Mouse (Mus musculus) embryonic facial prominence, embryonic 11.5 days (tissue): Measurements from ENCODE around the gene Spice1. TPM values are rescaled to one million over a fixed set of nuclear protein-coding genes. Genes with fewer than 3 reads are reported as not detected.

Source experiments
- ATAC-seq: fragments of 200-750 bp; cut with Nextera tagmentation; replicated peaks from 2 replicates; pipeline ENCODE4 v1.8.0; 2017; ENCODE audit warnings: low read depth; ENCODE audit not compliant: insufficient number of reproducible peaks, low FRiP score, low TSS enrichment
- DNase-seq: peaks from one replicate; pipeline ENCODE4 v3.0.0-alpha.2; 2015; ENCODE audit warnings: low spot score
- H3K27ac ChIP-seq: fragments of 300-500 bp; sonication (generic); replicated peaks from 2 replicates; pipeline ENCODE4 v1.5.1; 2014; ENCODE audit warnings: mild to moderate bottlenecking, low read depth, low read length, control low read depth
- H3K27me3 ChIP-seq: fragments of 300-500 bp; sonication (generic); 2 replicates; pipeline ENCODE4 v1.6.1; 2014; ENCODE audit warnings: mild to moderate bottlenecking, low read length, moderate library complexity, mixed read lengths; ENCODE audit not compliant: control insufficient read depth, insufficient read depth
- H3K36me3 ChIP-seq: fragments of 300-500 bp; sonication (generic); replicated peaks from 2 replicates; pipeline ENCODE4 v1.6.1; 2014; ENCODE audit warnings: low read depth, mild to moderate bottlenecking, low read length, moderate library complexity, mixed read lengths; ENCODE audit not compliant: control insufficient read depth, insufficient read depth
- H3K4me1 ChIP-seq: fragments of 300-500 bp; sonication (generic); 2 replicates; pipeline ENCODE4 v1.6.1; 2014; ENCODE audit warnings: low read length, mixed read lengths; ENCODE audit not compliant: control insufficient read depth, insufficient read depth
- H3K4me2 ChIP-seq: fragments of 300-500 bp; sonication (generic); 2 replicates; pipeline ENCODE4 v1.6.1; 2014; ENCODE audit warnings: low read depth, mild to moderate bottlenecking, control low read depth, low read length, moderate library complexity
- H3K4me3 ChIP-seq: fragments of 300-500 bp; sonication (generic); 2 replicates; pipeline ENCODE4 v1.5.1; 2014; ENCODE audit warnings: low read depth, low read length, control low read depth
- H3K9ac ChIP-seq: fragments of 300-500 bp; sonication (generic); replicated peaks from 2 replicates; pipeline ENCODE4 v1.6.1; 2014; ENCODE audit warnings: mild to moderate bottlenecking, control low read depth, low read length
- H3K9me3 ChIP-seq: fragments of 300-500 bp; sonication (generic); replicated peaks from 2 replicates; pipeline ENCODE4 v1.6.1; 2016; ENCODE audit warnings: mild to moderate bottlenecking, low read length, inconsistent platforms, mixed read lengths; ENCODE audit not compliant: control insufficient read depth
- WGBS: fragments of 180-500 bp; shearing (Covaris S2); extraction: QIAGEN DNeasy Blood & Tissue Kit; methylation state at CpG from one replicate; pipeline ENCODE4 v1.1.7; 2014; 5-methylcytosine and 5-hydroxymethylcytosine counted together
- polyA plus RNA-seq: library from polyadenylated mRNA; unstranded; fragments of >200 nt; fragmentation: Nextera tagmentation; extraction: Ambion mirVana; gene quantifications from 2 replicates; pipeline ENCODE4 v1.2.1, GENCODE M21; 2014

The Spice1 gene
- polyA plus RNA-seq, 1 experiment from 2014 or later = 32.4 TPM

DNA sequence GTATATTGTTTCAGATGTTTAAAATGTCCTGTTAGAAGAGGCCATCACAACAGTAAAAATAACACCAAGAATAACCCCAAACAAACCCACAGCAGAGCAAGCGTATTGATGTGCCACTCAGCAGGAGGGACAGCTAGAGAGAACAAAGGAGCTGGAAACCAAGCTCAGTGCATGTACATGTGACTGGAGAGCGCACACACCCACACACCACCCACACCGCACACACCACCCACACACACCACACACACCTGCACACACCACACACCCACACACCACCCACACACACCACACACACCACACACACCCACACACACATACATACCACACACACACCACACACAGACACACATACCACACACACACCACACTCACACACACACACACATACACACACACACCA, 26.7 kb upstream of the Spice1 start:
- Histone ChIP-seq H3K36me3 (no peaks in the 10 kb centered on the region), H3K9me3 (no peaks in the 10 kb centered on the region), H3K4me1 (no peaks in the 10 kb centered on the region), H3K4me2 (no peak overlapping the region), H3K27ac (no peak overlapping the region), H3K4me3 (no peak overlapping the region), H3K9ac (no peak overlapping the region), H3K27me3 (no peaks in the 10 kb centered on the region)
- 80% methylated on average over 3 of the region's 3 CpGs for WGBS
- ATAC-seq = no peak
- no peak for DNase-seq

DNA sequence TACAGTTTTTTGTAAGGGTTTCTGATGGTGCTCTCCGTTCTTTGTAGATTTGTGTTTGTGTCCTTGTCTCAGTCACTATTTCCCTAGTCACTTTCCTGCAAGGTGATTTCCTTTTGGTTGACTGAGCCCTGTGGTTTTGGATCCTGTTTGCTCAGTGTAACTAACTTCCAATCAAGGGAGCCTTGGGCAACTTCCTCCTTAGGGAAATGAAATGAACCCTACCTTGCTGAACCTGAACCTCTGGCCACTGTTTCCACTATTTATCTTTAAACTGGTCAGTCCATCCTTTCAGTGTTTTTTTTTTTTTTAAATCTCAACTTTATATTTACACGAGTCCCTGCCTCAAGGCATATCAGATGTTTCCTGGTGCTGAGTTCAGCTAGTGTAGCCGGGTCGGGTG, 18.3 kb upstream of the Spice1 start:
- 45% methylated on average over 4 of the region's 4 CpGs for WGBS
- no peak overlapping the region for H3K9ac ChIP-seq
- H3K4me1 ChIP-seq = peaks cover 2% of the 10 kb centered on the region
- ATAC-seq = no peak
- DNase-seq = no peak
- H3K4me3 ChIP-seq = no peak overlapping the region
- no peak overlapping the region for H3K4me2 ChIP-seq
- H3K27me3 ChIP-seq = peaks cover under 1% of the 10 kb centered on the region; the same call in 1 of the 2 replicates
- H3K9me3 ChIP-seq = no peaks in the 10 kb centered on the region; the same call in 1 of the 2 replicates
- no peak overlapping the region for H3K27ac ChIP-seq
- no peaks in the 10 kb centered on the region for H3K36me3 ChIP-seq

DNA sequence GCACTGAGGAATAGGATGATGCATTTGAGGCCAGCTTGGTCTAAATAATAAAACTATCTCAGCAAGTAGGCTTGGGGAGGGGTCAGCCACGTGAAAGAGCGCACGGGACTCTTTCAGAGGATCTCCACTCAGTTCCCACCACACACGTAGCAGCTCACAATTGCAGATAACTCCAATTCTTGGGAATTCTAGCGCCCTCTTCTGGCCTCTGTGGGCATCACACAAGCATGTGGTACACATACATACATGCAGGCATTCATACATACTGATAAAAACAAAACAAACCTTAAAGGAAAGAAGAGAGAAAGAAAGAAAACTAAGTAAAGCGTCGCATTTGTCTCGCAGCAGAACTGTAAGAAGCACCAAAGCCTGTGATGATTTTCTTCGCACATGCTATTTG, 16.3 kb upstream of the Spice1 start:
- H3K9ac ChIP-seq = no peak overlapping the region
- no peak for ATAC-seq
- no peak overlapping the region for H3K4me2 ChIP-seq
- peaks cover 2% of the 10 kb centered on the region for H3K4me1 ChIP-seq
- no peak overlapping the region for H3K27ac ChIP-seq
- no peak overlapping the region for H3K4me3 ChIP-seq
- no peaks in the 10 kb centered on the region for H3K36me3 ChIP-seq
- no peaks in the 10 kb centered on the region; the same call in 1 of the 2 replicates for H3K9me3 ChIP-seq
- no peak for DNase-seq
- WGBS = 76% methylated on average over 9 of the region's 9 CpGs
- peaks cover 4% of the 10 kb centered on the region; the same call in 1 of the 2 replicates for H3K27me3 ChIP-seq

DNA sequence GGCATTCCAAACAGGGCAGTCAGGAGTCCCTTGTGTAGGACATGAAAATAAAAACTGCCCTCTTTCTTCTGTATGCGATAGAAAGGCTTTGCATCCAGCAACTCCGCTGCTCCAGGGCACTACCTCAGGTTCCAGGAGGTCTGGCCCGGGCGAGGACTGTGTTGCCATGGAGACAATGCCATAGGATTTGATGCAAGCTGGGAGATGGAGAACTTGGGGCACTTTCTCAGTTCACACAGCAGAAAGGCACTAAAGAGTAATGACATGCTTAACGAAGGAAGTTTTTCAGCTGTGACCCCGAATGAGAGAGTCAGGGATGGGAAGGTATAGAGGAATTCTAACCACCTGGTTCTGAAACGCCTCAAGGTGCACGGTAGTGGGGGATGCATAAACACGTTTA, 15.8 kb upstream of the Spice1 start:
- H3K27me3 ChIP-seq = peaks cover 4% of the 10 kb centered on the region; the same call in 1 of the 2 replicates
- DNase-seq (peak; percentile 12), ATAC-seq (no peak)
- 16% methylated on average over 9 of the region's 9 CpGs for whole genome bisulfite sequencing
- H3K4me2 ChIP-seq = no peak overlapping the region
- peaks cover 2% of the 10 kb centered on the region for H3K4me1 ChIP-seq
- H3K9me3 ChIP-seq = no peaks in the 10 kb centered on the region; the same call in 1 of the 2 replicates
- no peaks in the 10 kb centered on the region for H3K36me3 ChIP-seq
- no peak overlapping the region for H3K4me3 ChIP-seq
- H3K9ac ChIP-seq = no peak overlapping the region
- H3K27ac ChIP-seq = no peak overlapping the region

DNA sequence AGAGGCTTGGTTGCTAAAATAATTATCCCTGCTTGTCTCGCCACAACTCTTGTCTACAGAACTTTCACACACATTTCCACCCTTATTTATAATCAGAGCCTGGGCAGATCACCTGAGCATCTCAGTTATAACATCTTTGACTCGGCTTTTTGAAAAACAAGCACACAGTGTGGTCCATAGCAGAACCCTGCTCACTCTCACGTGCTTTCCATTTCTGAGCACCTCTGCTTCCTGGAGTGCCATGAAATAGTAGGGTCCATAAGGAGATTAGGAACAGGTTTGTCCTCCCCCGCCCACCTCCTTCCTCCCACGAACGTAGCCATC, 15.3 kb upstream of the Spice1 start:
- WGBS = 14% methylated on average over 6 of the region's 6 CpGs
- H3K9me3 ChIP-seq = no peaks in the 10 kb centered on the region; the same call in 1 of the 2 replicates
- peaks cover 2% of the 10 kb centered on the region for H3K4me1 ChIP-seq
- ATAC-seq (no peak), DNase-seq (no peak)
- H3K36me3 ChIP-seq = no peaks in the 10 kb centered on the region
- H3K9ac ChIP-seq = peak overlapping the region; percentile 46; the same call in 1 of the 2 replicates
- H3K4me3 ChIP-seq = peak overlapping the region; percentile 59
- peaks cover 4% of the 10 kb centered on the region; the same call in 1 of the 2 replicates for H3K27me3 ChIP-seq
- H3K4me2 ChIP-seq = peak overlapping the region; percentile 95
- no peak overlapping the region for H3K27ac ChIP-seq

DNA sequence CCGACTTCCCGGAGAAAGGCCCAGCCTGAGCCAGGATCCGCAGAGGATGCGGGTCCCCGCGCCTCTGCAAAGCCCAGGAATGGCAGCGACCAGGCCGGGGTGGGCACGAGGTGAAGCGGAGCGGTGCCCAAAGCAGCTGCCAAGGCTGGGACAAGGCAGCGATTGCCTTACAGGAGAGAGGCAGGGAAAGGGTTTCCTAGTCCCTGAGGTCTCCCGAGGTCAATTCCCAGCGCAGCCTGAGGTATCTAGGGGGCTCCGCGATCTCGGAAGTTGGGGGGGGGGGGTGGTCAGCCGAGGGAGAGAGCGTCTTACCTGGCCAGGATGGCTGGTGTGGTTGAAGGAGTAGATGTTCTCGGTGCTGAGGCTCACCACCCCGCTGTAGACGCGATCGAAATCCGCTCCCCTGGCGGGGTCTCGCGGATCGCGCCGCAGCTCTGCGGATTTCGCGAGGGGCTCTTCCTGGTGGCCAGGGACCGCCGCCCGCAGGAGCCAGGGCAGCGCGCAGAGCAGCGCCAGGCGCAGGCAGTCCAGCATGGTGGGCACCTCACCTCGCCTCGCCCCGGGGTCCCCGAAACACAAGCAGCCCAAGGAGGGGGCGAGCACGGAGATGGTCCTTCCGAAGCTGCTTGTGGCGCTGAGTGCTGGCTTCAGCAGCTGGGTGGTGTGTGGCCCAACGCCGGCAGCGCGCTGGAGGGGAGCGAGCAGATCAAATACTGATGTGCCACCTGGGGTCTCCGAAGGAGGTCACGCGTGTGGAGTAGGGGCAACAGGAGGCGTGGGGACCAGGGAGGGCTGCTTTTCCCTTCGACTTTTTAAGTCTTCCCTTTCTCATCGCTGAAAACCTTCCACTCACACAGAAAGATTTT, 14.7 kb upstream of the Spice1 start:
- H3K27me3 ChIP-seq = peaks cover 4% of the 10 kb centered on the region; the same call in 1 of the 2 replicates
- no peak overlapping the region for H3K27ac ChIP-seq
- under 1% methylated on average over 60 of the region's 60 CpGs for WGBS
- no peaks in the 10 kb centered on the region for H3K36me3 ChIP-seq
- peak overlapping the region; percentile 59 for H3K4me3 ChIP-seq
- H3K9me3 ChIP-seq = no peaks in the 10 kb centered on the region; the same call in 1 of the 2 replicates
- DNase-seq = peak; percentile 45
- peak; percentile 56; the same call in 1 of the 2 replicates for ATAC-seq
- H3K4me1 ChIP-seq = peaks cover 2% of the 10 kb centered on the region
- H3K9ac ChIP-seq = peak overlapping the region; percentile 46
- peak overlapping the region; percentile 95 for H3K4me2 ChIP-seq

DNA sequence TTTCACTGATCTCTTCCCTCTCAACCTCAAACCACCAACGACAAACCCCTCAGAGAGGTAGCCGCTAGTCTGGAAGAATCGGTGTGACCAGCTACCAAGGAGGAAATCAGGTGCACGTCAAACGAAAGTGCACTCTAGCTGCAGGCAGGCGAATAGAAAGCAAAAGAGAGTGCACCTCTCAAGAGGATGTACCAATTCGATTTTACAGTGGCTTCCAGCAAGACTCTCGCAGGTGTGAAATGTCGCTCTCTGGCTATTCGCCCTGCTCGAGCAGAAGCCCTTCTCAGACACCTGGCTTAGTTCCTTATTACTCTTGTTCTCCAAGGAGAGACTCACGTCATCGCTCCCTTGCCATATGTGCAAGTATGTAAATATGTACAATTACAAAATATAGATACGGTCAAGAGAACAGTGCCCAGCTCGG, 14.0 kb upstream of the Spice1 start, which contains the start of gene Sidt1:
Sidt1 (minus strand) TSS at position 336 of the 424 bp plus-strand sequence.
- no peak for ATAC-seq
- Histone ChIP-seq H3K4me3 (peak within 1 kb of the TSS; percentile 59), H3K36me3 (no peaks in the 10 kb centered on the region), H3K4me1 (peaks cover 2% of the 10 kb centered on the region), H3K27ac (no peak within 1 kb of the TSS), H3K4me2 (peak within 1 kb of the TSS; percentile 95), H3K27me3 (peaks cover 4% of the 10 kb centered on the region; the same call in 1 of the 2 replicates), H3K9me3 (no peaks in the 10 kb centered on the region; the same call in 1 of the 2 replicates), H3K9ac (peak within 1 kb of the TSS; percentile 46)
- WGBS = 8% methylated on average over 15 of the region's 15 CpGs
- DNase-seq = peak; percentile 18

DNA sequence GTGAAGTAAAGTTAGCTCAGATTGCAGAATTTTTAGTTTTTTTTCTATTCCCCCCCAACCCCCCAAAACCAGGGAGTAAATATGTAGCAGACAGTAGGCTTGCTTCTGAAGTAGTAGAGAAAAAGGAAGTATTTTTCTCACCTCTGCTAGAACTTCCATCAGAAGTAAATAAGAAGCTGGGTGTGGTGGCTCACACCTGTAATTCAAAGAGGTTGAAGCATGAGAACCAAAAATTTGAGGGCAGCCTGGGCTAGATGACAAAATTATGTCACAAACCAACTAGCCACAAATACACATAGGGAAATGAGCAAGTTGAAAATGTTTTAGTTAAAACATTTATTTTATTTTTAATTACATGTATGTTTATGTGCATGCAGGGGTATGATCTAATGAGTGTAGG, 9.4 kb upstream of the Spice1 start:
- H3K9me3 ChIP-seq = no peaks in the 10 kb centered on the region
- no peaks in the 10 kb centered on the region for H3K36me3 ChIP-seq
- ATAC-seq (no peak), DNase-seq (no peak)
- H3K27ac ChIP-seq = no peak overlapping the region
- H3K27me3 ChIP-seq = peaks cover 4% of the 10 kb centered on the region; the same call in 1 of the 2 replicates
- H3K4me2 ChIP-seq = no peak overlapping the region
- H3K4me3 ChIP-seq = no peak overlapping the region
- H3K9ac ChIP-seq = no peak overlapping the region
- H3K4me1 ChIP-seq = no peaks in the 10 kb centered on the region
